Comparison of ENCODE assay signal across 8 mouse cellular contexts in the genomic region with DNA sequence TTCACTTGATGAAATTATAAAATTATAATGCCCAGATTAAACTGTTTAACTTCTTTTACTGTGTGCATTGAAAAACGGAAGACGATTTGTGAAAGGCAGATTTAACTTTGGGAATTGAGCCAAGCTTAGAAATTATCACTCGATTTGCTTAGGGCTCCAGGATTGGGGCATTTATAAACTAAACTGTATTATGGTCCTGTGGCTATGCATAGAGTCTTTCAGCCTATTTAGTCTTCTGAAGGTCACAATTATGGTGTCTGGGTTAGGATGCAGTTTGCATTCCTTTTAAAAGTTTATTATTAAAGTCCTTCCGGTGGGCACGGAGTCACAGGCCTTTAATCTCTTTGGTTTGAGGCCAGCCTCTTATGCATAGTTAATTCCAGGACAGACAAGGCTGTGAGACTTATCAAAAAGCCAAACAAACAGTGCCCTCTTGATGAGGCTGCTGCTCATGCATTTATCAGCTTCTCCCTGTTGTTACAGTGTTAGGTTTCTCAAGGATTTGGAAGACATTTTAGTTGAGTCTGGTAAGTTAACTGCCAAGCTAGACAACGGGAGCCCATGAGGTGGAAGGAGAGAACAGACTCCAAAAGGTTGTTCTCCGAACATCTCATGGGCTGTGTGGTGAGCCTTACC. TPM values are rescaled to one million over a fixed set of nuclear protein-coding genes. Genes with fewer than 3 reads are reported as not detected.
A peak's percentile ranks its signal among the peaks of the same experiment; 100 is the strongest.
DNase-seq lines count a peak whose midpoint lies in the region; ATAC-seq and TF ChIP-seq lines count a peak whose summit lies in the region.

No protein-coding gene starts in this region.

- peak overlapping the region; percentile 93 for H3K4me3 ChIP-seq in testis, adult 2 months (ENCODE audit: control insufficient read depth, low read depth, low read length)
- H3K4me3 ChIP-seq in limb, embryonic 15.5 days: peak overlapping the region; percentile 76
- peak overlapping the region; percentile 87 for H3K4me3 ChIP-seq in stomach, postnatal 0 days (ENCODE audit: low read depth, low read length)

- peaks cover 12% of the 10 kb centered on the region for H3K4me1 ChIP-seq in testis, adult 2 months (ENCODE audit: control insufficient read depth, insufficient read depth, low read length)
- peaks cover 46% of the 10 kb centered on the region for H3K4me1 ChIP-seq in limb, embryonic 15.5 days
- H3K4me1 ChIP-seq in stomach, postnatal 0 days (replicated peaks; ENCODE audit: control insufficient read depth, insufficient read depth): peaks cover 14% of the 10 kb centered on the region

- H3K9ac ChIP-seq in limb, embryonic 15.5 days: peak overlapping the region; percentile 39
- H3K9ac ChIP-seq in stomach, postnatal 0 days (ENCODE audit: low read length): peak overlapping the region; percentile 95

- no peak for ATAC-seq in limb, embryonic 15.5 days (ENCODE audit: insufficient number of reproducible peaks, low FRiP score, low TSS enrichment, low read depth)
- no peak for ATAC-seq in stomach, postnatal 0 days (ENCODE audit: low FRiP score, low TSS enrichment)

- TF ChIP-seq CTCF in testis, adult 2 months (IDR thresholded peaks at IDR 0.05; ENCODE audit: control insufficient read depth, insufficient read depth, insufficient replicate concordance, low read depth, low read length): no peak
- TF ChIP-seq CTCF in stomach, postnatal 0 days (IDR thresholded peaks at IDR 0.05; ENCODE audit: low read depth): 0 out of 2 replicates have a peak, but pooled peaks have one; percentile 19

- DNase-seq in cerebellum, adult 9-10 months: peak; percentile 67
- no peak for DNase-seq in cerebellum, postnatal 36 days
- no peak for DNase-seq in testis, postnatal 14 days (ENCODE audit: low spot score)
- no peak for DNase-seq in stomach, postnatal 0 days (ENCODE audit: low spot score)
- no peak for DNase-seq in gastrocnemius, postnatal 36 days
- no peak for DNase-seq in thymus, postnatal 0 days (ENCODE audit: low spot score)

- H3K4me2 ChIP-seq in limb, embryonic 15.5 days: peak overlapping the region; percentile 63
- H3K4me2 ChIP-seq in stomach, postnatal 0 days (replicated peaks; ENCODE audit: low read depth): peak overlapping the region; percentile 80

- intact Hi-C loops in gastrocnemius, postnatal 36 days (cut with DNase I): no loop called here

- no peaks in the 10 kb centered on the region for H3K9me3 ChIP-seq in limb, embryonic 15.5 days
- no peaks in the 10 kb centered on the region for H3K9me3 ChIP-seq in stomach, postnatal 0 days (ENCODE audit: control insufficient read depth, low read length)

- 7% methylated on average over 7 of the region's 7 CpGs for whole genome bisulfite sequencing in limb, embryonic 15.5 days
- 2% methylated on average over 7 of the region's 7 CpGs for WGBS in stomach, postnatal 0 days

- no peak for TF ChIP-seq POLR2A in testis, adult 2 months (IDR thresholded peaks at IDR 0.05; ENCODE audit: control insufficient read depth, low read depth, low read length)

- no peak for TF ChIP-seq EP300 in stomach, postnatal 0 days (optimal IDR thresholded peaks at IDR 0.05)

- peak overlapping the region; percentile 77 for H3K27ac ChIP-seq in testis, adult 2 months (ENCODE audit: control insufficient read depth, insufficient read depth, low read depth, low read length)
- H3K27ac ChIP-seq in limb, embryonic 15.5 days: peak overlapping the region; percentile 98
- peak overlapping the region; percentile 99 for H3K27ac ChIP-seq in stomach, postnatal 0 days (replicated peaks)

- no peaks in the 10 kb centered on the region for H3K27me3 ChIP-seq in testis, adult 2 months (ENCODE audit: control insufficient read depth, insufficient read depth, low read length)
- no peaks in the 10 kb centered on the region for H3K27me3 ChIP-seq in limb, embryonic 15.5 days
- no peaks in the 10 kb centered on the region for H3K27me3 ChIP-seq in stomach, postnatal 0 days (ENCODE audit: control insufficient read depth, insufficient read depth, low read length)

- H3K36me3 ChIP-seq in testis, adult 2 months (ENCODE audit: control insufficient read depth, insufficient read depth, low read length): peaks cover 9% of the 10 kb centered on the region
- H3K36me3 ChIP-seq in limb, embryonic 15.5 days: peaks cover 46% of the 10 kb centered on the region
- peaks cover 36% of the 10 kb centered on the region for H3K36me3 ChIP-seq in stomach, postnatal 0 days (ENCODE audit: control insufficient read depth, insufficient read depth, low read length)

RNA-seq across cellular contexts. Expression of a gene that starts 3.4 kb away (rescaled TPM):
- 162 and 200 TPM in 2 replicates for polyA plus RNA-seq in testis, adult 2 months (2012; rRNA removed)
- polyA plus RNA-seq in limb, embryonic 15.5 days (2015; fragmentation: Nextera tagmentation; extraction: Ambion mirVana): 201 and 221 TPM in 2 replicates
- polyA plus RNA-seq in stomach, postnatal 0 days (2015; fragmentation: Nextera tagmentation; extraction: Ambion mirVana): 153 and 156 TPM in 2 replicates
- total RNA-seq in gastrocnemius, postnatal 36 days (2021): 100 to 1,000 TPM; 111 to 131 TPM
- polyA plus RNA-seq in thymus, postnatal 0 days (2015; fragmentation: Nextera tagmentation; extraction: Ambion mirVana): 285 and 358 TPM in 2 replicates

RNA-seq across cellular contexts. Expression of a gene that starts 13.3 kb away (rescaled TPM):
- 124 and 147 TPM in 2 replicates for polyA plus RNA-seq in testis, adult 2 months (2012; rRNA removed)
- polyA plus RNA-seq in limb, embryonic 15.5 days (2015; fragmentation: Nextera tagmentation; extraction: Ambion mirVana): 217 and 232 TPM in 2 replicates
- polyA plus RNA-seq in stomach, postnatal 0 days (2015; fragmentation: Nextera tagmentation; extraction: Ambion mirVana): 426 and 435 TPM in 2 replicates
- 100 to 1,000 TPM; 214 to 252 TPM for total RNA-seq in gastrocnemius, postnatal 36 days (2021)
- polyA plus RNA-seq in thymus, postnatal 0 days (2015; fragmentation: Nextera tagmentation; extraction: Ambion mirVana): 167 and 184 TPM in 2 replicates

RNA-seq across cellular contexts. Expression of a gene that starts 21.9 kb away (rescaled TPM):
- 13.8 and 17.5 TPM in 2 replicates for polyA plus RNA-seq in testis, adult 2 months (2012; rRNA removed)
- 11.6 and 13.8 TPM in 2 replicates for polyA plus RNA-seq in limb, embryonic 15.5 days (2015; fragmentation: Nextera tagmentation; extraction: Ambion mirVana)
- polyA plus RNA-seq in stomach, postnatal 0 days (2015; fragmentation: Nextera tagmentation; extraction: Ambion mirVana): 469 and 489 TPM in 2 replicates
- total RNA-seq in gastrocnemius, postnatal 36 days (2021): 1 to 10 TPM; 2.5 to 3.1 TPM
- 10.1 and 12.0 TPM in 2 replicates for polyA plus RNA-seq in thymus, postnatal 0 days (2015; fragmentation: Nextera tagmentation; extraction: Ambion mirVana)

RNA-seq across cellular contexts. Expression of a gene that starts 23.0 kb away (rescaled TPM):
- polyA plus RNA-seq in testis, adult 2 months (2012; rRNA removed): 1.1 and 1.6 TPM in 2 replicates
- polyA plus RNA-seq in limb, embryonic 15.5 days (2015; fragmentation: Nextera tagmentation; extraction: Ambion mirVana): 4.7 and 5.6 TPM in 2 replicates
- 2.1 and 2.6 TPM in 2 replicates for polyA plus RNA-seq in stomach, postnatal 0 days (2015; fragmentation: Nextera tagmentation; extraction: Ambion mirVana)
- total RNA-seq in gastrocnemius, postnatal 36 days (2021): 1 to 10 TPM; 1.1 TPM
- 75.9 and 105 TPM in 2 replicates for polyA plus RNA-seq in thymus, postnatal 0 days (2015; fragmentation: Nextera tagmentation; extraction: Ambion mirVana)

RNA-seq across cellular contexts. Expression of a gene that starts 44.4 kb away (rescaled TPM):
- 134 and 152 TPM in 2 replicates for polyA plus RNA-seq in testis, adult 2 months (2012; rRNA removed)
- polyA plus RNA-seq in limb, embryonic 15.5 days (2015; fragmentation: Nextera tagmentation; extraction: Ambion mirVana): 41.5 and 49.2 TPM in 2 replicates
- polyA plus RNA-seq in stomach, postnatal 0 days (2015; fragmentation: Nextera tagmentation; extraction: Ambion mirVana): 31.2 and 33.0 TPM in 2 replicates
- 10 to 100 TPM; 20.5 to 30.2 TPM for total RNA-seq in gastrocnemius, postnatal 36 days (2021)
- polyA plus RNA-seq in thymus, postnatal 0 days (2015; fragmentation: Nextera tagmentation; extraction: Ambion mirVana): 70.0 and 74.9 TPM in 2 replicates

Comparison
In these comparisons a context has a peak if more than half of its experiments do, and no peak if none do; other contexts are left out.
1. RNA of a gene that starts 21.9 kb away (polyA plus RNA-seq): 469 to 489 TPM in stomach, postnatal 0 days; 13.8 to 17.5 TPM in testis, adult 2 months, 10.1 to 12.0 TPM in thymus, postnatal 0 days and 11.6 to 13.8 TPM in limb, embryonic 15.5 days; every median in the first group is over 10 times any median in the second.
2. Peak in every context shown above with its lines, with median percentiles within 50 percentile points of each other: H3K27ac ChIP-seq and H3K4me3 ChIP-seq.